Mouse (Mus musculus) frontal cortex, adult (tissue): ENCODE measurements around the gene Arid5b.

Experiments used
- ATAC-seq: cut with Nextera tagmentation; 2 replicates; pipeline ENCODE4 v1.9.2; 2017; ENCODE audit warnings: mild to moderate bottlenecking, moderate library complexity, mixed read lengths; ENCODE audit not compliant: low TSS enrichment

Arid5b gene

DNA sequence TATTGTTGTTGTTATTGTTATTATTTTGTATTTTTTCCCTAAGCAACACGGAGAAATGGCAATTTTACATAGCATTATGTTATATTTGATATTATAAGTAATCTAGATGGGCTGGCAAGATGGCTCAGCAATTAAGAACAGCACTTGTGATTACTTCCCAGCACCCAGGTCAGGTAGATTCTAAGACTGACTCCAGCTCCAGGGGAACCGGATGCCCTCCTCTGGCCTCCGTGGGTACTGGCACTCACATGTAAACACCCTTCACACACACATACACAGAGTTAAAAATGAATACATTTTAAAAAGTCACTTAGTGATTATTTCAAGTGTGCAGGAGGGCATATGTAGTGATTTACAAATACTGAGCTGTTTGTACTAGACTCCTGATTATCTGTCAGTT, 190.8 kb downstream of the Arid5b start:
- no peak for ATAC-seq

- no peak for ATAC-seq
These were observed 191.6 kb downstream of the Arid5b start for GRCm38 (mm10) chr10:68086973-68087372.

DNA sequence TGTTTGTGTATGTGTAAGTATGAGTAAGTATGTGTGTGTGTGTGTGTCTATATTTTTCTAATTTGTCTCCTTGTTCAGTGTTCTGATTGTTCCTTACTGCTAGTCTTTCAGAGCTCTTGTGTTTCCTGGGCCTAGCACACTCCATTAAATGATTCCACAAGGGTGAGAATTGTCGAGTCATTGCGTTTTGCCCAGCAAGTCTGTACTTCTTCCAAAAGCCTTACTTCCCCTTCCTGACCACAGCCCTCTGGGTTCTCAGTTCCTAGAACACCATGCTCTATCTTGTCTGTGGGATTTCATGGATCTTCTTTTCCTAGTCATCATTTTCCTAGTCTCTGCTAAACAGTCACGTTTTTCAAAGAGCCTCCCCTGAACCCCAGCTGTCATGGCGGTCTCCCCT, 193.0 kb downstream of the Arid5b start:
- ATAC-seq: no peak

GRCm38 (mm10) chr10:68081712-68082111, 196.8 kb downstream of the Arid5b start:
- ATAC-seq: no peak

DNA sequence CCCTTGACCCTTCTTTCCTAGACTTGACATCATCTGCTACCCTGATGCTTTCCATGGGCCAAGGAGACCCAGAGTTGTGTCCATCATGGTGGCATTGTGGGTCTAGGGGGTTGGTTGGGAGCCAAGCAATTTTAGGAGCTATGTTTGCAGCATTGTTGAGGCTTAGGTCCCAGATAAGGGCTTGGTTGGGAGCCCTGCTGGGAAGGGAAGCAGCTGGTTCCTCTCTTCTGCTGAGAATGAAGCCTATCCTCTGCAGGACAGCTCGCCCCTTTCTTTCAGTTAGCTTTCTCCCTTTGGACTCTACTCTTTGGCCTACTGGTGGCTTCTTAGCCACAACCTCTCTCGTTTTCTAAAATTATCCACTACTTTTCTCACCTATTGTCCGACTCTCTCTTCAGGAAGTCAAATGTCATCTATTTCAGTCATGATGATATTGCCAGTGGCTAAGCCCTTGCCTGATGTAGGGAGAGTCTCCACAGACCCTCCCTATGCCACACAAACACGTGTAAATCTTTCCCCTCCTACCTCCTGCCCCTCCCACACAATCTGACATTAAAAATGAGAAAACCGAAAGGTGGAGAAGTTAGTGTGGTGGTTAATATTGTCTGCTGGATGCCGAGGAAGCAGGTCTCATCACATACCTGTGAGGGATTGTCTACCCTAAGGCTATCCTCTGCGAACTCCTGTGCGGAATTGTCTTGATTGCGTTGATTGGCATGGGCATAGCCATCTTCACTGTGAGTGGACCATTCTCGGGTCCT, 198.4 kb downstream of the Arid5b start:
- no peak for ATAC-seq

DNA sequence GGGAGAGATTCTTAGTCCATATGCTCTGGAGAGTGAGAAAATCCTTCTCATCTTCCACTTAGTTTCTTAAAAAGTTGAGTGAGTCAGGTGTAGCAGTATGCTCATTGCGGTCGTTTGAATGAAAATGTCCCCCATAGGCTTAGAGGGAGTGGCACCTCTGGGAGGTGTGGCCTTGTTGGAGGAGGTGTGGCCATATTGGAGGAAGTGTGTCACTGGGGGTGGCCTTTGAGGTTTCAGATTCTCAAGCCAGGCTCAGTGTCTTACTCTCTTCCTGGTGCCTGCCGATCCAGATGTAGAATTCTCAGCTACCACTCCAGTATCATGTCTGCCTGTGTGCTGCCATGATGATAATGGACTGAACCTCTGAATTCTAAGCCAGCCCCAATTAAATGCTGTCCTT, 199.8 kb downstream of the Arid5b start:
- no peak for ATAC-seq

GRCm38 (mm10) chr10:68075181-68075580, 203.4 kb downstream of the Arid5b start:
- ATAC-seq: no peak

GRCm38 (mm10) chr10:68074291-68074690, 204.2 kb downstream of the Arid5b start:
- ATAC-seq: no peak

DNA sequence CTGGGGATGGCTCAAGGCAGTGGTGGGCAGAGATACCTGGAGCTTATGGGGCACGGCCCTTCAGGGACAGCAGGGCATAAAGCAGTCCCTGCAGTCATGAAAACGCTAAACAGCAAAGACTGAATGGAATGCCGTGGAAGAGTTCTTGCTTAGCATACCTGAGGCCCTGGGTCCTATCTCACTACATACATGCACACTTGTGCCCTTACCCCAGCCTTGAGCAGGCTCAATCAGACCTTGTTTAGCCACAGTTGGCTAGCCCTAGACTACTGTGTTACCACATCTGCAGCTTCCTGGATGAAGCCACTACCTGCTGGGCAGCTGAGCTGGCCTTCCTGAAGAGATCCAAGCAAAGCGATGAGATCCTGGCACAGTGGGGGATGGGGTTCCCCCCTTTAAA, 205.9 kb downstream of the Arid5b start:
- ATAC-seq: no peak

- no peak for ATAC-seq
These were observed 207.5 kb downstream of the Arid5b start for GRCm38 (mm10) chr10:68071041-68071440.

GRCm38 (mm10) chr10:68068426-68068825, 210.1 kb downstream of the Arid5b start:
- ATAC-seq: no peak

GRCm38 (mm10) chr10:68067961-68068360, 210.6 kb downstream of the Arid5b start:
- ATAC-seq: no peak

- ATAC-seq: no peak
These were observed 212.4 kb downstream of the Arid5b start for GRCm38 (mm10) chr10:68066173-68066572.

GRCm38 (mm10) chr10:68064571-68064970, 214.0 kb downstream of the Arid5b start:
- no peak for ATAC-seq

DNA sequence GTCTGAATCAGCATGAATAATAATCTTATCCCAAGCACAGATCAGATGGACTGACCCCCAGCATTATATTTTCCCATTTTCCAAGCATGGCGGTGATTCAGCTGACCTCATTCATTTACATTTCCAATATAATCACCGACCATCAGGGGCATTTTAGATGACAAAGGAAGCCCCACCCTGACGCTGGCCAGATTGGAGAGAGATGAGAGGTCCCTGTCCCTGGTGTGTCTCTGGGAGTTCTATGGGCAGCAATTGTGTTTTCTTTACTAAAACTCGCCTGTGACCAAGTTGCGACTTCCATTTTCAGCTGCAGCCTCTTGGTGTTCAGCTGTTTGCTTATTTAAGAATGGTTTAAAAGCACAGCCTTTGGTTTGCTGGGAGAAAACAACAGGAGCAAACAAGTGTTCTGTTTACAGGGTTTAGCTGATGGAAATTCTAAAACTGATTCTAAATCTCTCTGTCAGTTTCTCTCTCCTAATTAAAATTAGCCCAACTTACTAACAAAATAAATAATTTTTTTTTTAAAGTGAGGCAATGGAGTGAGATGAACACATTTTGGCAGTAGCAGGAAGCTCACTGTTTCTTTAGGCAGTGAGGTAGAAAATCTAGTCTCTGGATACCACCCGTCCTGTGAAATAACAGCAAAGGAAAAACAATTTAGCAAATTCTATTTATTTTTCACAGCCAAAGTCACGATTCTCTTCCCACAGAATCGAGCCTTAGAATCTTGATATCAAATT, 214.6 kb downstream of the Arid5b start:
- ATAC-seq: no peak

DNA sequence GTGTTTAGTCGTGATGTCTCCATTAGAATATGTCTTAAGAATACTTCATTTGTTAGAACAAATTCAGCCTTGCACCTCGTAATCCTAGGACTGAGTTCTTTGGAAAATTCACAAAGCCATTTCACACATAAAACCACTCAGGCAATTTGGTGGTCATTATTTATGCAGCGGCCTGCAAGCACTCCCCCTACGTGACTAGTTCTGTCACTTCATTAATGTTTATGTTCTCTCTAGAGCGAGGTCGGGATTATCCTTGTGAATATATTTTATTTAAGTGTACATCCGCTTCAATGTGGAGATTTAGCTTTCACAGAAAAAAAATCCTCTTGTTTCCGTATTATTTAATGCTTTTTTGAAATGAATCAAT, 217.3 kb downstream of the Arid5b start:
- ATAC-seq: no peak

- no peak for ATAC-seq
These were observed 217.8 kb downstream of the Arid5b start for GRCm38 (mm10) chr10:68060590-68061248.

DNA sequence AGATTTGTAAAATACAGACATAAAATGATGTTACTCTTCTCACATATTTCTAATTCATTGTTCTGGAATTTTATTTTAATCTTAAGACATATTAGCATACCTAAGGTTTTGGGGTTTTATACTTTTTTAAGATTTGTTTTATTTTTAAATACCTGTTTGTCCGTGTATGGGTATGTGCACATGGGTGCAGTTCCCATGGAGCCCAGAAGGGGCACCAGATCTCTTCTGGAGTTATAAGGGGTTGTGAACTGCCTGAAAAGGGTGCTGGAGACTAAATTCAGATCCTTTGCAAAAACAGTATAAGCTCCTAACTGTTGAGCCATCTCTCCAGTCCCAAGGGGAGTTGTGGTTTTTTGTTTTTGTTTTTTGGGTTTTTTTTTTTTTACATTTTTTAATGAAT, 220.2 kb downstream of the Arid5b start:
- ATAC-seq: no peak

GRCm38 (mm10) chr10:68057841-68058240, 220.7 kb downstream of the Arid5b start:
- ATAC-seq: no peak

GRCm38 (mm10) chr10:68054706-68055105, 223.8 kb downstream of the Arid5b start:
- no peak for ATAC-seq

- no peak for ATAC-seq
These were observed 224.4 kb downstream of the Arid5b start for GRCm38 (mm10) chr10:68054131-68054530.

DNA sequence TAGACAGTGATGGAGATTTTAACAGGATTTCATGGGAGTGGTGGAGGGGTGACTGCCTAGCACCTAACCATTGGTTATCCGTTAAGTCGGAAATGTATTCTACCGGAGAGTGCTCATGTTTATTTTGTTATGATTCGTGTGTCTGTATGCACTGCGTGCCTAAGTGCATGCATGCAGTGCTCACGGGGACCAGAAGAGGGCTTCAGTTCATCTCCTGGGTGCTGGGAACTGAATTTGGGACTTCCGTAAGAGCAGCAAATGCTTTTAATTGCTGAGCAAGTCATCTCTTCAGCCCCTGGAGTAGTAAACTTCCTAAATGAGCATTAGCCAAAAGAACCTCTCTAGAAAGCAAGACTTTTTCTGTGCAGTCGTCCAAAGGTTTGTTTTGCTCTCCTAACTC, 226.2 kb downstream of the Arid5b start:
- no peak for ATAC-seq
